Mouse (Mus musculus) limb, embryonic 12.5 days (tissue): Measurements from ENCODE around the gene Cbx2. TPM values are rescaled to one million over a fixed set of nuclear protein-coding genes. Genes with fewer than 3 reads are reported as not detected.

Source experiments
- ATAC-seq: fragments of 200-750 bp; cut with Nextera tagmentation; 2 replicates; pipeline ENCODE4 v1.8.0; 2017; ENCODE audit warnings: low read depth, moderate TSS enrichment; ENCODE audit not compliant: insufficient number of reproducible peaks, insufficient read depth, low FRiP score, low TSS enrichment
- H3K27ac ChIP-seq: fragments of 300-500 bp; sonication (generic); 2 replicates; pipeline ENCODE4 v1.5.1; 2016; ENCODE audit warnings: mild to moderate bottlenecking, moderate library complexity
- H3K27me3 ChIP-seq: fragments of 300-500 bp; sonication (generic); 2 replicates; pipeline ENCODE4 v1.6.1; 2016; ENCODE audit warnings: mild to moderate bottlenecking, moderate library complexity
- H3K36me3 ChIP-seq: fragments of 300-500 bp; sonication (generic); 2 replicates; pipeline ENCODE4 v1.6.1; 2016; ENCODE audit warnings: mild to moderate bottlenecking, moderate library complexity
- H3K4me1 ChIP-seq: fragments of 300-500 bp; sonication (generic); replicated peaks from 2 replicates; pipeline ENCODE4 v1.6.1; 2016
- H3K4me2 ChIP-seq: fragments of 300-500 bp; sonication (generic); 2 replicates; pipeline ENCODE4 v1.6.1; 2016; ENCODE audit warnings: mild to moderate bottlenecking, moderate library complexity
- H3K4me3 ChIP-seq: fragments of 300-500 bp; sonication (generic); replicated peaks from 2 replicates; pipeline ENCODE4 v1.5.1; 2016; ENCODE audit warnings: mild to moderate bottlenecking
- H3K9ac ChIP-seq: fragments of 300-500 bp; sonication (generic); replicated peaks from 2 replicates; pipeline ENCODE4 v1.6.1; 2016; ENCODE audit warnings: mild to moderate bottlenecking, moderate library complexity
- H3K9me3 ChIP-seq: fragments of 300-500 bp; sonication (generic); 2 replicates; pipeline ENCODE4 v1.6.1; 2016; ENCODE audit warnings: mild to moderate bottlenecking, moderate library complexity
- WGBS: fragments of 180-500 bp; shearing (Covaris S2); methylation state at CpG from one replicate; pipeline ENCODE4 v1.1.7; 2016; 5-methylcytosine and 5-hydroxymethylcytosine counted together
- polyA plus RNA-seq: library from polyadenylated mRNA; unstranded; fragments of >200 nt; fragmentation: Nextera tagmentation; extraction: Ambion mirVana; gene quantifications from 2 replicates; pipeline ENCODE4 v1.2.1, GENCODE M21; 2016

Cbx2 gene
- polyA plus RNA-seq, 1 experiment from 2014 or later: 121 TPM

- Histone ChIP-seq H3K27me3 (peaks cover 16% of the 10 kb centered on the region; the same call in 1 of the 2 replicates), H3K4me1 (peaks cover 14% of the 10 kb centered on the region), H3K9ac (no peak overlapping the region), H3K36me3 (no peaks in the 10 kb centered on the region), H3K27ac (no peak overlapping the region), H3K9me3 (peaks cover 5% of the 10 kb centered on the region; the same call in 1 of the 2 replicates), H3K4me3 (no peak overlapping the region), H3K4me2 (no peak overlapping the region)
- ATAC-seq: no peak
- WGBS: 87% methylated on average over 7 of the region's 7 CpGs
These were observed 49.5 kb downstream of the Cbx2 start for GRCm38 (mm10) chr11:119072239-119072638.

GRCm38 (mm10) chr11:119072986-119073385 lies 50.2 kb downstream of the Cbx2 start:
- H3K4me1 ChIP-seq: peaks cover 14% of the 10 kb centered on the region
- ATAC-seq: no peak
- H3K9me3 ChIP-seq: peaks cover 5% of the 10 kb centered on the region; the same call in 1 of the 2 replicates
- no peak overlapping the region for H3K9ac ChIP-seq
- H3K4me3 ChIP-seq: no peak overlapping the region
- no peaks in the 10 kb centered on the region for H3K36me3 ChIP-seq
- no peak overlapping the region for H3K27ac ChIP-seq
- peaks cover 21% of the 10 kb centered on the region for H3K27me3 ChIP-seq
- 64% methylated on average over 6 of the region's 6 CpGs for WGBS
- no peak overlapping the region for H3K4me2 ChIP-seq

GRCm38 (mm10) chr11:119073876-119074433 lies 51.2 kb downstream of the Cbx2 start:
- 50% methylated on average over 6 of the region's 6 CpGs for WGBS
- H3K4me3 ChIP-seq: no peak overlapping the region
- no peak overlapping the region for H3K4me2 ChIP-seq
- H3K36me3 ChIP-seq: no peaks in the 10 kb centered on the region
- peaks cover 31% of the 10 kb centered on the region for H3K27me3 ChIP-seq
- peaks cover 23% of the 10 kb centered on the region for H3K4me1 ChIP-seq
- H3K9ac ChIP-seq: peak overlapping the region; percentile 5
- 0 out of 2 replicates have a peak, but pooled peaks have one; percentile 31 for ATAC-seq
- no peak overlapping the region for H3K27ac ChIP-seq
- H3K9me3 ChIP-seq: peaks cover 5% of the 10 kb centered on the region; the same call in 1 of the 2 replicates

GRCm38 (mm10) chr11:119075805-119076204 lies 53.0 kb downstream of the Cbx2 start:
- H3K4me3 ChIP-seq: no peak overlapping the region

GRCm38 (mm10) chr11:119077755-119078154 lies 55.0 kb downstream of the Cbx2 start:
- Histone ChIP-seq H3K27me3 (peaks cover 53% of the 10 kb centered on the region), H3K9ac (no peak overlapping the region), H3K27ac (no peak overlapping the region), H3K9me3 (no peaks in the 10 kb centered on the region), H3K4me1 (peaks cover 57% of the 10 kb centered on the region), H3K36me3 (peaks cover 21% of the 10 kb centered on the region), H3K4me3 (no peak overlapping the region), H3K4me2 (no peak overlapping the region)
- no peak for ATAC-seq
- WGBS: 63% methylated on average over 4 of the region's 4 CpGs

More at GRCm38 (mm10) chr11:119075805-119076204, 53.0 kb downstream of the Cbx2 start:
- Histone ChIP-seq H3K27me3 (peaks cover 47% of the 10 kb centered on the region), H3K4me2 (no peak overlapping the region), H3K36me3 (peaks cover 5% of the 10 kb centered on the region), H3K4me1 (peaks cover 38% of the 10 kb centered on the region), H3K9me3 (no peaks in the 10 kb centered on the region), H3K27ac (no peak overlapping the region), H3K9ac (no peak overlapping the region)
- no peak for ATAC-seq
- 91% methylated on average over 5 of the region's 5 CpGs for WGBS

GRCm38 (mm10) chr11:119078691-119079444 lies 56.1 kb downstream of the Cbx2 start:
- Histone ChIP-seq H3K27me3 (peaks cover 61% of the 10 kb centered on the region), H3K4me1 (peaks cover 61% of the 10 kb centered on the region), H3K36me3 (peaks cover 21% of the 10 kb centered on the region), H3K27ac (no peak overlapping the region), H3K4me3 (peak overlapping the region; percentile 21), H3K9me3 (no peaks in the 10 kb centered on the region), H3K4me2 (peak overlapping the region; percentile 45), H3K9ac (peak overlapping the region; percentile 42)
- ATAC-seq: no peak
- 6% methylated on average over 24 of the region's 27 CpGs for WGBS

GRCm38 (mm10) chr11:119079445-119079837 lies 56.7 kb downstream of the Cbx2 start:
- Histone ChIP-seq H3K9ac (peak overlapping the region; percentile 42), H3K4me3 (peak overlapping the region; percentile 21), H3K27ac (no peak overlapping the region), H3K4me2 (peak overlapping the region; percentile 45), H3K4me1 (peaks cover 61% of the 10 kb centered on the region), H3K27me3 (peaks cover 66% of the 10 kb centered on the region), H3K36me3 (peaks cover 21% of the 10 kb centered on the region), H3K9me3 (no peaks in the 10 kb centered on the region)
- no peak for ATAC-seq
- WGBS: 27% methylated on average over 7 of the region's 7 CpGs

- Histone ChIP-seq H3K36me3 (peaks cover 21% of the 10 kb centered on the region), H3K4me1 (peaks cover 65% of the 10 kb centered on the region), H3K9me3 (no peaks in the 10 kb centered on the region), H3K4me2 (peak overlapping the region; percentile 28), H3K9ac (0 out of 2 replicates have a peak overlapping the region, but pooled peaks have one; percentile 23), H3K27ac (no peak overlapping the region), H3K4me3 (peak overlapping the region; percentile 21), H3K27me3 (peaks cover 66% of the 10 kb centered on the region)
- ATAC-seq: no peak
- WGBS: 19% methylated on average over 33 of the region's 33 CpGs
These were observed 57.8 kb downstream of the Cbx2 start for GRCm38 (mm10) chr11:119080461-119081147.

Other genes with a start within 250 kb of the Cbx2 start
- gene Rbfox3, start 111.4 kb upstream of the Cbx2 start, polyA plus RNA-seq: 3.5 and 3.9 TPM in 2 replicates
- gene Enpp7, start 34.8 kb upstream of the Cbx2 start, polyA plus RNA-seq: not detected in 2 replicates
- gene Cbx8, start 18.0 kb downstream of the Cbx2 start, polyA plus RNA-seq: 11.8 and 13.0 TPM in 2 replicates
- 9.8 and 12.5 TPM in 2 replicates for gene Cbx4, start 63.3 kb downstream of the Cbx2 start, polyA plus RNA-seq
- gene Tbc1d16, start 205.5 kb downstream of the Cbx2 start, polyA plus RNA-seq: 17.4 and 22.2 TPM in 2 replicates
- gene Ccdc40, start 205.6 kb downstream of the Cbx2 start, polyA plus RNA-seq: 8.7 and 8.8 TPM in 2 replicates
- gene Gaa, start 244.9 kb downstream of the Cbx2 start, polyA plus RNA-seq: 39.4 and 43.4 TPM in 2 replicates